9 mouse cellular contexts compared by ENCODE assay signal in genomic region chr9:84109777-84110478, GRCm38 (mm10).
DNase-seq lines count a peak whose midpoint lies in the region; ATAC-seq and TF ChIP-seq lines count a peak whose summit lies in the region.
"Had no signal": no experiment of that assay in that cellular context is flagged by ENCODE, and none has a peak within 500 bp of the region (broad histone marks: within the 10 kb centered on the region; RNA-seq: fewer than 3 reads in every experiment).

No protein-coding gene starts in this region.

- intact Hi-C loops in left cerebral cortex, postnatal 4 days (cut with DNase I): no loop called here
- intact Hi-C loops in gastrocnemius, postnatal 36 days (cut with DNase I): no loop called here

- TF ChIP-seq CTCF in thymus, adult 2 months (IDR thresholded peaks at IDR 0.05; ENCODE audit: borderline replicate concordance, control insufficient read depth, extremely low read depth, insufficient read depth, low read length, poor library complexity): no peak

- 35% methylated on average over 6 of the region's 6 CpGs for WGBS in hindbrain, embryonic 13.5 days
- WGBS in thymus, adult 2 months: 88% methylated on average over 6 of the region's 6 CpGs

- no peaks in the 10 kb centered on the region for H3K27me3 ChIP-seq in hindbrain, embryonic 13.5 days
- no peaks in the 10 kb centered on the region for H3K27me3 ChIP-seq in thymus, adult 2 months (ENCODE audit: control insufficient read depth, insufficient read depth, low read length)
- H3K27me3 ChIP-seq: megakaryocyte, embryonic 14.5 days had no signal

- ATAC-seq in hindbrain, embryonic 13.5 days (ENCODE audit: low FRiP score): peak; percentile 64; the same call in 1 of the 2 replicates

- peak; percentile 20 for DNase-seq in left cerebral cortex, postnatal 4 days
- no peak for DNase-seq in left cerebral cortex, adult 8-10 months (ENCODE audit: low spot score in 2 of 2)
- DNase-seq in embryo, embryonic 11 days: peak; percentile 72
- peak; percentile 38 for DNase-seq in right cerebral cortex, postnatal 4 days
- DNase-seq in gastrocnemius, postnatal 36 days: no peak
- DNase-seq in thymus, adult 2 months: no peak
- DNase-seq in gastrocnemius, adult 18-20 months (ENCODE audit: low spot score): no peak

- TF ChIP-seq POLR2A in thymus, adult 2 months (IDR thresholded peaks at IDR 0.05; ENCODE audit: control insufficient read depth, extremely low read depth, insufficient read depth, low read length, poor library complexity): no peak

- peak overlapping the region; percentile 35; the same call in 1 of the 2 replicates for H3K27ac ChIP-seq in hindbrain, embryonic 13.5 days
- H3K27ac ChIP-seq in thymus, adult 2 months (ENCODE audit: control insufficient read depth, insufficient read depth, low read length): no peak overlapping the region

- 0 out of 2 replicates have a peak overlapping the region, but pooled peaks have one; percentile 34 for H3K4me2 ChIP-seq in hindbrain, embryonic 13.5 days

- H3K4me3 ChIP-seq in hindbrain, embryonic 13.5 days: no peak overlapping the region
- no peak overlapping the region for H3K4me3 ChIP-seq in thymus, adult 2 months (ENCODE audit: control insufficient read depth, insufficient read depth, low read length)
- H3K4me3 ChIP-seq: megakaryocyte, embryonic 14.5 days had no signal

- H3K9ac ChIP-seq in hindbrain, embryonic 13.5 days: no peak overlapping the region

- H3K9me3 ChIP-seq in hindbrain, embryonic 13.5 days: no peaks in the 10 kb centered on the region
- H3K9me3 ChIP-seq: megakaryocyte, embryonic 14.5 days had no signal

- H3K36me3 ChIP-seq in hindbrain, embryonic 13.5 days: no peaks in the 10 kb centered on the region
- no peaks in the 10 kb centered on the region for H3K36me3 ChIP-seq in thymus, adult 2 months (ENCODE audit: control insufficient read depth, insufficient read depth, low read length)

- H3K4me1 ChIP-seq in hindbrain, embryonic 13.5 days (replicated peaks): peaks cover 26% of the 10 kb centered on the region
- no peaks in the 10 kb centered on the region for H3K4me1 ChIP-seq in thymus, adult 2 months (replicated peaks; ENCODE audit: control insufficient read depth, insufficient read depth, low read length)

Comparison
In these comparisons a context has a peak if more than half of its experiments do, and no peak if none do; other contexts are left out.
1. DNase-seq: peak in left cerebral cortex, postnatal 4 days (single experiment), embryo, embryonic 11 days (single experiment) and right cerebral cortex, postnatal 4 days (single experiment); none in left cerebral cortex, adult 8-10 months (0 of 2), gastrocnemius, postnatal 36 days (0 of 2), thymus, adult 2 months (single experiment) and gastrocnemius, adult 18-20 months (single experiment).